Mouse (Mus musculus): ENCODE data around the gene Drc1. TPM values are rescaled to one million over a fixed set of nuclear protein-coding genes. Genes with fewer than 3 reads are reported as not detected.

The Drc1 gene
- total and polyA plus RNA-seq, 2 experiments, result 0.23 to 0.74 TPM

GRCm38 (mm10) chr5:30369426-30369825, 88.2 kb downstream of the Drc1 start:
- no peak overlapping the region for H3K4me3 ChIP-seq (ENCODE audit: insufficient read depth, low read depth, low read length)
- no peaks in the 10 kb centered on the region for H3K79me2 ChIP-seq (ENCODE audit: control insufficient read depth, insufficient read depth, low read length)
- no peak overlapping the region for H3K27ac ChIP-seq (replicated peaks; ENCODE audit: insufficient read depth, low read depth, low read length)
- no peaks in the 10 kb centered on the region for H3K4me1 ChIP-seq (ENCODE audit: control insufficient read depth, insufficient read depth, low read length)
- H3K36me3 ChIP-seq (ENCODE audit: control insufficient read depth, insufficient read depth, low read length), result no peaks in the 10 kb centered on the region
- H3K9ac ChIP-seq (ENCODE audit: low read depth, low read length), result no peak overlapping the region
- DNase-seq (ENCODE audit: extremely low read depth, low read depth, low spot score), result no peak
- H3K27me3 ChIP-seq (ENCODE audit: control insufficient read depth, insufficient read depth, low read length), result no peaks in the 10 kb centered on the region
- 69% methylated on average over 5 of the region's 5 CpGs for WGBS
- TF ChIP-seq CTCF (IDR thresholded peaks at IDR 0.05; ENCODE audit: low read depth, low read length), result no peak

- H3K27ac ChIP-seq (replicated peaks; ENCODE audit: insufficient read depth, low read depth, low read length), result no peak overlapping the region
- no peak overlapping the region for H3K4me3 ChIP-seq (ENCODE audit: insufficient read depth, low read depth, low read length)
- no peak for TF ChIP-seq CTCF (IDR thresholded peaks at IDR 0.05; ENCODE audit: low read depth, low read length)
- TF ChIP-seq POLR2A (IDR thresholded peaks at IDR 0.05; ENCODE audit: extremely low read depth, insufficient read depth, low read length), result no peak
- H3K9ac ChIP-seq (ENCODE audit: low read depth, low read length), result no peak overlapping the region
- WGBS, result 71% methylated on average over 7 of the region's 7 CpGs
- H3K27me3 ChIP-seq (ENCODE audit: control insufficient read depth, insufficient read depth, low read length), result no peaks in the 10 kb centered on the region
- H3K36me3 ChIP-seq (ENCODE audit: control insufficient read depth, insufficient read depth, low read length), result no peaks in the 10 kb centered on the region
- no peak for DNase-seq (ENCODE audit: extremely low read depth, low read depth, low spot score)
- no peaks in the 10 kb centered on the region for H3K79me2 ChIP-seq (ENCODE audit: control insufficient read depth, insufficient read depth, low read length)
- no peaks in the 10 kb centered on the region for H3K4me1 ChIP-seq (ENCODE audit: control insufficient read depth, insufficient read depth, low read length)
These were observed 101.7 kb downstream of the Drc1 start for GRCm38 (mm10) chr5:30382876-30383275.

- Histone ChIP-seq H3K27ac (replicated peaks; ENCODE audit: insufficient read depth, low read depth, low read length) (no peak overlapping the region), H3K4me3 (ENCODE audit: insufficient read depth, low read depth, low read length) (no peak overlapping the region), H3K9ac (ENCODE audit: low read depth, low read length) (no peak overlapping the region), H3K79me2 (ENCODE audit: control insufficient read depth, insufficient read depth, low read length) (no peaks in the 10 kb centered on the region), H3K4me1 (ENCODE audit: control insufficient read depth, insufficient read depth, low read length) (no peaks in the 10 kb centered on the region), H3K36me3 (ENCODE audit: control insufficient read depth, insufficient read depth, low read length) (no peaks in the 10 kb centered on the region), H3K27me3 (ENCODE audit: control insufficient read depth, insufficient read depth, low read length) (no peaks in the 10 kb centered on the region)
- DNase-seq (ENCODE audit: extremely low read depth, low read depth, low spot score), result no peak
- TF ChIP-seq CTCF (IDR thresholded peaks at IDR 0.05; ENCODE audit: low read depth, low read length) (no peak), POLR2A (IDR thresholded peaks at IDR 0.05; ENCODE audit: extremely low read depth, insufficient read depth, low read length) (no peak)
- 85% methylated on average over 6 of the region's 6 CpGs for WGBS
These were observed 106.5 kb downstream of the Drc1 start for GRCm38 (mm10) chr5:30387726-30388125.

GRCm38 (mm10) chr5:30389836-30390235, 108.6 kb downstream of the Drc1 start:
- no peaks in the 10 kb centered on the region for H3K36me3 ChIP-seq (ENCODE audit: control insufficient read depth, insufficient read depth, low read length)
- H3K4me1 ChIP-seq (ENCODE audit: control insufficient read depth, insufficient read depth, low read length), result no peaks in the 10 kb centered on the region
- H3K79me2 ChIP-seq (ENCODE audit: control insufficient read depth, insufficient read depth, low read length), result no peaks in the 10 kb centered on the region
- 91% methylated on average over 5 of the region's 5 CpGs for WGBS
- H3K9ac ChIP-seq (ENCODE audit: low read depth, low read length), result no peak overlapping the region
- no peak for DNase-seq (ENCODE audit: extremely low read depth, low read depth, low spot score)
- no peak overlapping the region for H3K4me3 ChIP-seq (ENCODE audit: insufficient read depth, low read depth, low read length)
- H3K27me3 ChIP-seq (ENCODE audit: control insufficient read depth, insufficient read depth, low read length), result no peaks in the 10 kb centered on the region
- TF ChIP-seq CTCF (IDR thresholded peaks at IDR 0.05; ENCODE audit: low read depth, low read length) (no peak), POLR2A (IDR thresholded peaks at IDR 0.05; ENCODE audit: extremely low read depth, insufficient read depth, low read length) (no peak)
- no peak overlapping the region for H3K27ac ChIP-seq (replicated peaks; ENCODE audit: insufficient read depth, low read depth, low read length)

GRCm38 (mm10) chr5:30391473-30391872, 110.3 kb downstream of the Drc1 start:
- DNase-seq (ENCODE audit: extremely low read depth, low read depth, low spot score), result peak; percentile 41
- Histone ChIP-seq H3K4me1 (ENCODE audit: control insufficient read depth, insufficient read depth, low read length) (no peaks in the 10 kb centered on the region), H3K27me3 (ENCODE audit: control insufficient read depth, insufficient read depth, low read length) (no peaks in the 10 kb centered on the region), H3K4me3 (ENCODE audit: insufficient read depth, low read depth, low read length) (no peak overlapping the region), H3K79me2 (ENCODE audit: control insufficient read depth, insufficient read depth, low read length) (no peaks in the 10 kb centered on the region), H3K9ac (ENCODE audit: low read depth, low read length) (no peak overlapping the region), H3K36me3 (ENCODE audit: control insufficient read depth, insufficient read depth, low read length) (no peaks in the 10 kb centered on the region), H3K27ac (replicated peaks; ENCODE audit: insufficient read depth, low read depth, low read length) (no peak overlapping the region)
- no peak for TF ChIP-seq POLR2A (IDR thresholded peaks at IDR 0.05; ENCODE audit: extremely low read depth, insufficient read depth, low read length)
- peak; percentile 93 for TF ChIP-seq CTCF (IDR thresholded peaks at IDR 0.05; ENCODE audit: low read depth, low read length)
- WGBS, result 26% methylated on average over 7 of the region's 7 CpGs

GRCm38 (mm10) chr5:30400521-30400920, 119.3 kb downstream of the Drc1 start:
- no peak overlapping the region for H3K4me3 ChIP-seq (ENCODE audit: insufficient read depth, low read depth, low read length)
- no peaks in the 10 kb centered on the region for H3K79me2 ChIP-seq (ENCODE audit: control insufficient read depth, insufficient read depth, low read length)
- no peaks in the 10 kb centered on the region for H3K36me3 ChIP-seq (ENCODE audit: control insufficient read depth, insufficient read depth, low read length)
- H3K27me3 ChIP-seq (ENCODE audit: control insufficient read depth, insufficient read depth, low read length), result no peaks in the 10 kb centered on the region
- no peak overlapping the region for H3K27ac ChIP-seq (replicated peaks; ENCODE audit: insufficient read depth, low read depth, low read length)
- no peak overlapping the region for H3K9ac ChIP-seq (ENCODE audit: low read depth, low read length)
- TF ChIP-seq CTCF (IDR thresholded peaks at IDR 0.05; ENCODE audit: low read depth, low read length), result no peak
- no peak for TF ChIP-seq POLR2A (IDR thresholded peaks at IDR 0.05; ENCODE audit: extremely low read depth, insufficient read depth, low read length)
- no peaks in the 10 kb centered on the region for H3K4me1 ChIP-seq (ENCODE audit: control insufficient read depth, insufficient read depth, low read length)
- no peak for DNase-seq (ENCODE audit: extremely low read depth, low read depth, low spot score)
- 82% methylated on average over 5 of the region's 5 CpGs for WGBS

Measured in liver, adult 2 months (tissue).